Mouse (Mus musculus): ENCODE measurements around the gene Arfgap3. TPM values are rescaled to one million over a fixed set of nuclear protein-coding genes. Genes with fewer than 3 reads are reported as not detected.
"Not testable (repeated sequence)": the region's sequence is repeated elsewhere in the genome, so short reads cannot be mapped to it uniquely, and the experiment has no call there.

Gene Arfgap3
- polyA plus RNA-seq, 1 experiment from 2014 or later, result 45.6 TPM

DNA sequence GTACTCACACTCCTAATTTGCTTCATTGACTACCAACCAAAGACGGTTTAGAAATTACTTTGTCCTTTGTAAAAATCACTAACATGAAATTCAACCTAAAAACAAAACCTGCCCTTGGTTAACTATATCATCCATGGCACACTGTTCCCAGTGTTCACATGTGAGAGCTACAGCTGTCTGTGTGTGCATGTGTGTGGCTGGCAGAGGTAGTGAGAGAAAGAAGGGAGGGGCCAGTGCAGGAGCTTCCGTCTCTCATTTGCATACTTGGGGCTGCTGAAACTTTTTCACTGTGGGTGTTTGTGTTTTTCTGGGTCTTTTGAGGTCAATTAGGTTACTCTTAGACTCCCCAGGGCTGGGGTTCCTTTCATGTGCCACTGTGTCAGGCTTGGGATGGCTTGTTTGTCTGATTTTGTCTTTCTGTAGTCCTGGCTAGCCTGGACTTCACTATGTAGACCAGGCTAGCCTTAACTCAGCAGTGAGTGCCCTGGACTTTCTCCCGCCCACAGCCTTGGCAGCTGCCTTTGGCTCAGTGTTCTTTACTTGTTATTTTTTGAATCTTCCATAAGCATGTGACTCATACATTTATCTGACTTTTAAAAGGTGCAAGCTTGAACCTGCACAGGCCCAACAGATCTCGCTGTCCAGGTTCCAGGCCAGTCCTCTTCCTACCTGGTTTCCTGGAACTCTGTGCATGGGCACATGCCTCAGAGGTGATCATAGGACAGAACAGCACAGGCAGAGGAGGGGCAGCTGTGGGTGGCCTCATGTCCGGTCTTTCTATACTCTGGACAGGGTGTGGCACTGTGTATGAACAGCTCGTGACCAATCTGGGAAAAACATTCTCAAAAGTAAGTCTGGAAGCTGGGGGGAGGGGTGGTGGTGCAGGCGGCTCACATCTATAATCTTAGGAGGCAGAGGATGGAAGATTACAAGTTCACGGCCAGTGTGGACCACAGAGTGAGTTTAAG lies 11.9 kb downstream of the Arfgap3 start:
- ATAC-seq, result no peak
- peaks cover 31% of the 10 kb centered on the region for H3K36me3 ChIP-seq (ENCODE audit: control insufficient read depth, insufficient read depth, low read length)
- WGBS, result 80% methylated on average over 8 of the region's 8 CpGs
- no peak overlapping the region for H3K4me3 ChIP-seq (ENCODE audit: low read depth, low read length)
- H3K27ac ChIP-seq (ENCODE audit: low read length), result no peak overlapping the region
- H3K4me1 ChIP-seq (ENCODE audit: control insufficient read depth, insufficient read depth, low read length), result no peaks in the 10 kb centered on the region
- no peak overlapping the region for H3K9ac ChIP-seq (ENCODE audit: low read depth, low read length)
- H3K9me3 ChIP-seq (replicated peaks; ENCODE audit: control insufficient read depth, low read length, poor library complexity, severe bottlenecking), result no peaks in the 10 kb centered on the region
- no peaks in the 10 kb centered on the region for H3K27me3 ChIP-seq (ENCODE audit: control insufficient read depth, insufficient read depth, low read depth, low read length)
- no peak overlapping the region for H3K4me2 ChIP-seq (ENCODE audit: low read length)

DNA sequence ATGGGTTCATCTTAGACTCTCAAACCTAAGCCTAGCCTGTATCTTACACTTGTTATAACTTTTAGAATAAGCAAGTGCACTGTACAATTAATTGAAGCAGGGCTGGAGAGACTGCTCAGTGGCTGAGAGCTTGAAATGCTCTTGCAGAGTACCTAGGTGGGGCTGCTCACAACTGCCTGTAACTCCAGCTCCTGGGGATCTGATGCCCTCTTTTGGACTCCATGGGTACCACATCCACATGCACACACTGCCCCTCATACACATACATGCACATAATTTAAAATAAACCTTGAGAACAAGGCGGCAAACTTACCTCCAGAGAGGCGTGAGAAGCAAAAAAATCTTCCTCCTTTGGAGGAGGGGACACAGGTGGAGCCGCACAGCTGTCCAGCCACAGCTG lies 17.7 kb downstream of the Arfgap3 start:
- WGBS, result 67% methylated on average over 3 of the region's 3 CpGs
- H3K36me3 ChIP-seq (ENCODE audit: control insufficient read depth, insufficient read depth, low read length), result peaks cover 42% of the 10 kb centered on the region

DNA sequence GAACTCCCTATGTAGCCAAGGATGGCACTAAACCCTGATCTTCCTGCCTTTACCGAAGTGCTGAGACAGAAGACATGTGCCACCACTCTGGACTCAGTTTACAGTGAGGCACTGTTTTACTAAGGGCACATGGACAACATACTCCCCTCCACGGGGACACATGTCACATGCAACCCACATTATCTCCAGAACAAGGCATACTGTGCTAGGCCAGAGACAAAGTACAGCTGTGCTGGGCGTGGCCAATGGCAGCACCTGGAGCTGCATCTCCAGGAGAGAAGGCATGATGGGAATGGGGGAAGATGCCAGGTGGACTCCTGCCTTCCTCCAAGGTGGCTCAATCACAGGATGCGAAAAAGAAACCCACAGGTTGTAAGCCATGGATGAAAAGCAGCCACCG lies 21.1 kb downstream of the Arfgap3 start:
- no peaks in the 10 kb centered on the region for H3K9me3 ChIP-seq (replicated peaks; ENCODE audit: control insufficient read depth, low read length, poor library complexity, severe bottlenecking)
- no peak overlapping the region for H3K9ac ChIP-seq (ENCODE audit: low read depth, low read length)
- H3K36me3 ChIP-seq (ENCODE audit: control insufficient read depth, insufficient read depth, low read length), result peaks cover 31% of the 10 kb centered on the region
- WGBS, result 92% methylated on average over 5 of the region's 5 CpGs
- no peak overlapping the region for H3K27ac ChIP-seq (ENCODE audit: low read length)
- no peak for ATAC-seq
- H3K27me3 ChIP-seq (ENCODE audit: control insufficient read depth, insufficient read depth, low read depth, low read length), result no peaks in the 10 kb centered on the region
- H3K4me3 ChIP-seq (ENCODE audit: low read depth, low read length), result no peak overlapping the region
- H3K4me2 ChIP-seq (ENCODE audit: low read length), result no peak overlapping the region
- H3K4me1 ChIP-seq (ENCODE audit: control insufficient read depth, insufficient read depth, low read length), result no peaks in the 10 kb centered on the region

More for the DNA sequence above, 17.7 kb downstream of the Arfgap3 start:
- Histone ChIP-seq H3K9ac (ENCODE audit: low read depth, low read length) (no peak overlapping the region), H3K4me1 (ENCODE audit: control insufficient read depth, insufficient read depth, low read length) (no peaks in the 10 kb centered on the region), H3K27me3 (ENCODE audit: control insufficient read depth, insufficient read depth, low read depth, low read length) (no peaks in the 10 kb centered on the region), H3K9me3 (replicated peaks; ENCODE audit: control insufficient read depth, low read length, poor library complexity, severe bottlenecking) (no peaks in the 10 kb centered on the region), H3K4me2 (ENCODE audit: low read length) (no peak overlapping the region), H3K4me3 (ENCODE audit: low read depth, low read length) (no peak overlapping the region), H3K27ac (ENCODE audit: low read length) (no peak overlapping the region)
- no peak for ATAC-seq

DNA sequence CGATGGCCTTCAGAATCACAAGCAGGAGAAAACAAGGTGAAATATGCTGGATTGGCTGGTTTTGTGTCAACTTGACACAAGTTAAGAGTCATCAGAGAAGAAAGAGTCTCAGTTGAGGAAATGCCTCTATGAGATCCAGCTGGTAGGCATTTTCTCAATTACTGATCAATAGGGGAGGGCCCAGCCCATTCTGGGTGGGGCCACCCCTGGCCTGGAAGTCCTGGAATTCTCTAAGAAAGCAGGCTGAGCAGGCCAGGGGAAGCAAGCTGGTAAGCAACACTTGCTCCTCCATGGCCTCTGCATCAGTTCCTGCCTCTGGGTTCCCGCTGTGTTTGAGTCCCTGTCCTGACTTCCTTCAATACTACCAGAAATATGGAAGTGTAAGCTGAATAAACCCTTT lies 27.0 kb downstream of the Arfgap3 start:
- Histone ChIP-seq H3K27ac (ENCODE audit: low read length) (no peak overlapping the region), H3K4me3 (ENCODE audit: low read depth, low read length) (no peak overlapping the region), H3K4me1 (ENCODE audit: control insufficient read depth, insufficient read depth, low read length) (no peaks in the 10 kb centered on the region), H3K4me2 (ENCODE audit: low read length) (no peak overlapping the region), H3K27me3 (ENCODE audit: control insufficient read depth, insufficient read depth, low read depth, low read length) (no peaks in the 10 kb centered on the region), H3K9ac (ENCODE audit: low read depth, low read length) (no peak overlapping the region), H3K9me3 (replicated peaks; ENCODE audit: control insufficient read depth, low read length, poor library complexity, severe bottlenecking) (no peaks in the 10 kb centered on the region), H3K36me3 (ENCODE audit: control insufficient read depth, insufficient read depth, low read length) (peaks cover 26% of the 10 kb centered on the region)
- no peak for ATAC-seq
- 91% methylated on average over 2 of the region's 2 CpGs for WGBS

DNA sequence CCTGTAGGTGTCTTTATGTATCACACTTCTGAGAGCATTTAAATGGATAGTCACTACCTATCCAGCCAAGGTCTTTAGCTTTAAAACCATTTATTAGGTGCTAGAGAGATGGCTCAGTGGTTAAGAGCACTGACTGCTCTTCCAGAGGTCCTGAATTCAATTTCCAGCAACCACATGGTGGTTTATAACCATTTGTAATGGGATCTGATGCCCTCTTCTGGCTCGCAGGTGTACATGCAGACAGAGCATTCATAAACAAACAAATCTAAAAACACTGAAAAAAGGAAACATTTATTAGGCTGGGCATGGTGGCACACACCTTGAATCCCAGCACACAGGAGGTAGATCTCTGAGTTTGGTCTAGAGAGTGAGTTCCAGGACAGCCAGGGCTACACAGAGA lies 35.1 kb downstream of the Arfgap3 start:
- no peaks in the 10 kb centered on the region for H3K4me1 ChIP-seq (ENCODE audit: control insufficient read depth, insufficient read depth, low read length)
- no peaks in the 10 kb centered on the region for H3K9me3 ChIP-seq (replicated peaks; ENCODE audit: control insufficient read depth, low read length, poor library complexity, severe bottlenecking)
- H3K27ac ChIP-seq (ENCODE audit: low read length), result no peak overlapping the region
- peaks cover 29% of the 10 kb centered on the region for H3K36me3 ChIP-seq (ENCODE audit: control insufficient read depth, insufficient read depth, low read length)
- no peak for ATAC-seq
- no peak overlapping the region for H3K9ac ChIP-seq (ENCODE audit: low read depth, low read length)
- H3K4me3 ChIP-seq (ENCODE audit: low read depth, low read length), result no peak overlapping the region
- H3K4me2 ChIP-seq (ENCODE audit: low read length), result no peak overlapping the region
- H3K27me3 ChIP-seq (ENCODE audit: control insufficient read depth, insufficient read depth, low read depth, low read length), result no peaks in the 10 kb centered on the region
- 68% methylated on average over 1 of the region's 1 CpGs for WGBS

DNA sequence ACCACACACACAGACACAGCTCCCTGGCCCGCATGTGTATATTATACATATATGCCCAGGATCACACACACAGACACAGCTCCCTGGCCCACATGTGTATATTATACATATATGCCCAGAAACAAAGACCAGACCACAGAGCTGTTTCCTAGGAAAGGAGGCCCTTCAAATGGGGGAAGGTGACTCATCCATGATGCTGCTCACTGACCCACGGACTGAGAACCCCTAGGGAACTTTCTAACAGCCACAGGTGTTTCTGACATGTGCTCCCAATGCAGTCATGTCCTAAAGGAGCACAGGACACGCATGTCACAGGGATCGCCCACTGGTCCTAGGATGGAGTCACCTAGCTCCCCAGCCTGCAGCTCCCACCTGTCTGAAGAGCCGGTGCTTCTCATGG lies 40.2 kb downstream of the Arfgap3 start:
- no peak overlapping the region for H3K4me2 ChIP-seq (ENCODE audit: low read length)
- H3K27me3 ChIP-seq (ENCODE audit: control insufficient read depth, insufficient read depth, low read depth, low read length), result no peaks in the 10 kb centered on the region
- H3K9me3 ChIP-seq (replicated peaks; ENCODE audit: control insufficient read depth, low read length, poor library complexity, severe bottlenecking), result no peaks in the 10 kb centered on the region
- ATAC-seq, result no peak
- 95% methylated on average over 5 of the region's 5 CpGs for WGBS
- no peak overlapping the region for H3K4me3 ChIP-seq (ENCODE audit: low read depth, low read length)
- H3K4me1 ChIP-seq (ENCODE audit: control insufficient read depth, insufficient read depth, low read length), result no peaks in the 10 kb centered on the region
- no peak overlapping the region for H3K9ac ChIP-seq (ENCODE audit: low read depth, low read length)
- peaks cover 28% of the 10 kb centered on the region for H3K36me3 ChIP-seq (ENCODE audit: control insufficient read depth, insufficient read depth, low read length)
- no peak overlapping the region for H3K27ac ChIP-seq (ENCODE audit: low read length)

DNA sequence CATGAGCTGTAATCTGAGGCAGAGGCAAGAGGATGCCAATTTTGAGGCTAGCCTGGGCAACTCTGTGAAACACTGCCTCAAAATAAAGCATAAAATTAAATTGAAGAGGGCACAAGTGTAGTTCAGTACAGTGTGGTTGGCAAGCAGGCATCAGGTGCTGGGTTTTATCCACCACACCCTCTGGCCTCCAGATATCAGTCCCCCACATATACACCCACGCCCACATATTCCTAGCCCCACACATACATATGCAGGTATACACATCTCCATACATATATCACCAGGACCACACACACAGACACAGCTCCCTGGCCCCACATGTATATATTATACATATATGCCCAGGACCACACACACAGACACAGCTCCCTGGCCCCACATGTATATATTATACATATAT lies 41.3 kb downstream of the Arfgap3 start:
- not testable (repeated sequence) for H3K9me3 ChIP-seq (replicated peaks; ENCODE audit: control insufficient read depth, low read length, poor library complexity, severe bottlenecking); H3K4me2 ChIP-seq (ENCODE audit: low read length); H3K9ac ChIP-seq (ENCODE audit: low read depth, low read length); H3K27ac ChIP-seq (ENCODE audit: low read length); H3K4me3 ChIP-seq (ENCODE audit: low read depth, low read length); ATAC-seq; H3K4me1 ChIP-seq (ENCODE audit: control insufficient read depth, insufficient read depth, low read length); H3K27me3 ChIP-seq (ENCODE audit: control insufficient read depth, insufficient read depth, low read depth, low read length)
- H3K36me3 ChIP-seq (ENCODE audit: control insufficient read depth, insufficient read depth, low read length), result peaks cover 23% of the 10 kb centered on the region
- WGBS, result 94% methylated on average over 1 of the region's 1 CpGs

DNA sequence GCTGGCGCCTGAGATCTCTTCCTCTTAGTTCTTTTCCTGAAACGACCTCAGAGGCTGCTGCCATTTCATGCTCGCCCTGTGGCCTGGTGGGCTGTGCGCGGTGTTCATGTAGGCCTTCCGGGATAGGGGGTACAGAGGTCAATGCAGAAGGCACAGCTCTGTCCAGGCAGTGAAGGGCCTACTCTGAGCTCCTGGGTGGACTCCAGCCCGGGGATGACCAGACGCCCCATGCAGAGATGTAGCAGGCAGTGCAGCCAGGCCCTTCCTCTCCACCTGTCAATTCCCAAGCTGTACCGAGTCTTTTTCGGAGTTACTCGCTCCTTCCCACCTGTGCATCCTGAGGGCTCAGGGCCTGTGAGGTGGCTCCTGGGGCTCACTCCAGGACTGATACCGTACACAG lies 43.9 kb downstream of the Arfgap3 start:
- Histone ChIP-seq H3K9me3 (replicated peaks; ENCODE audit: control insufficient read depth, low read length, poor library complexity, severe bottlenecking) (no peaks in the 10 kb centered on the region), H3K9ac (ENCODE audit: low read depth, low read length) (no peak overlapping the region), H3K36me3 (ENCODE audit: control insufficient read depth, insufficient read depth, low read length) (peaks cover 15% of the 10 kb centered on the region; the same call in 1 of the 2 replicates), H3K27me3 (ENCODE audit: control insufficient read depth, insufficient read depth, low read depth, low read length) (no peaks in the 10 kb centered on the region), H3K4me1 (ENCODE audit: control insufficient read depth, insufficient read depth, low read length) (no peaks in the 10 kb centered on the region), H3K4me3 (ENCODE audit: low read depth, low read length) (no peak overlapping the region), H3K4me2 (ENCODE audit: low read length) (no peak overlapping the region), H3K27ac (ENCODE audit: low read length) (no peak overlapping the region)
- ATAC-seq, result no peak
- 83% methylated on average over 12 of the region's 12 CpGs for WGBS

DNA sequence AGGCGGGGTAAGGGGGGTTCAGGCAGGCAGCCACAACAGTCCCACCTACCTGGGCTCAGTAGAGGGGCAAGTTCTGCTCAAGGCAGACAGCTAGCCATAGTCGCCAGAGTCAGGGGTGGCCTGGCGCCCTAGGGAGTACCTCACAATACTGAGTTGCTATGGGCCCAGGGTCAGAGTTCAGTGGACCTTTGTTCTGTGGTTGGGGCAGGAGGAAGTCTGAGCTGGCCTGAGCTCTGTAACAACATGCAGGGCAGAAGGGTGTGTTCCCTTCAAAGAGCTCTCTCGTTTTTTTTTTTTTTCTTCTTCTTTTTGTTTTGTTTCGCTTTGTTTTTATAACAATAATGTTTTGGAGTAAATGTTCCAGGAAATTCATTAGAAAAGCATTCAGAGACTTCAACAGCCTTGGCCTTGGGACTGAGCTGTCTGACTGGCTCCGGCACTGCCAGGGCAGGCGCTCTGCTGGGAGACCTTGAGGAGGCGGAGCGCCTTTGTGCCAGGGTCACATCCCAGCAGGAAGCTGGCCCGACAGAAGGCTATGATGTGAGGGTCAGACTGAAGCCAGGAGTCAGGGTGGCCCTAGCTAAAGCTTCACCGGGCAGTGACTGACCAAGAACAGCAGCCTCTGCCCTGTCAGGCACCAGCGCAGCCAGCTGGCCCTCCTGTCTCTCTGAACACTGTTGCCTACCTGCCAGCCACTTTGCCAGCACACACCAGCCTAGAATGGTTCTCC lies 44.7 kb downstream of the Arfgap3 start:
- Histone ChIP-seq H3K27ac (ENCODE audit: low read length) (0 out of 2 replicates have a peak overlapping the region, but pooled peaks have one; percentile 47), H3K4me2 (ENCODE audit: low read length) (no peak overlapping the region), H3K4me3 (ENCODE audit: low read depth, low read length) (no peak overlapping the region), H3K4me1 (ENCODE audit: control insufficient read depth, insufficient read depth, low read length) (no peaks in the 10 kb centered on the region), H3K36me3 (ENCODE audit: control insufficient read depth, insufficient read depth, low read length) (peaks cover 13% of the 10 kb centered on the region; the same call in 1 of the 2 replicates), H3K9ac (ENCODE audit: low read depth, low read length) (no peak overlapping the region), H3K9me3 (replicated peaks; ENCODE audit: control insufficient read depth, low read length, poor library complexity, severe bottlenecking) (no peaks in the 10 kb centered on the region), H3K27me3 (ENCODE audit: control insufficient read depth, insufficient read depth, low read depth, low read length) (no peaks in the 10 kb centered on the region)
- ATAC-seq, result no peak
- 55% methylated on average over 12 of the region's 12 CpGs for WGBS
